Mouse (Mus musculus): ENCODE measurements around the gene Gpr88.

DNA sequence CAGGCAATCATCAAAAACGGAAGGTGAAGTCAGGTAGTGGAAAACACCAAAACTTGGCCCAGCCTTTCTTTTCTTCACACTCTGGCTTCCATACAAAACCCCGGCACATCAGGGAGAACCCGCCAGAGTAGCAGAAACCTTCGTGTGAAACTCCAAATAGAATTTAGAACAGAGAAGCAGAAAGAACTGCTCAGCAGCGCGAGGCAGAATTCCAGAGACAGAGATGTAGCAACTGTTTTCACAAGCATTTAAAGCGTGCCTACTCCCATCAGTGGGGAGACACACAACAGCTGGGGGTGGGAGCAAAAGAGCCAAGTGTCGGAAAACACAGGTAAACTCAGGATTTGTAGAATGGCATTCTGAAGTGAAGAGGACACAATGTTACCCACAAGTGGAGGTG, 44.7 kb upstream of the Gpr88 start:
- TF ChIP-seq CTCF (IDR thresholded peaks at IDR 0.05; ENCODE audit: control insufficient read depth, insufficient read depth, low read length) (no peak), POLR2A (IDR thresholded peaks at IDR 0.05; ENCODE audit: borderline replicate concordance, control insufficient read depth, low read depth, low read length) (no peak)

All from bone marrow, adult 2 months (tissue).